ENCODE assay signal across 14 mouse cellular contexts in genomic region chr15:84070116-84070676, GRCm38 (mm10). TPM values are rescaled to one million over a fixed set of nuclear protein-coding genes. Genes with fewer than 3 reads are reported as not detected.
A peak's percentile ranks its signal among the peaks of the same experiment; 100 is the strongest.
DNase-seq lines count a peak whose midpoint lies in the region; ATAC-seq lines count a peak whose summit lies in the region.
"Had no signal": no experiment of that assay in that cellular context is flagged by ENCODE, and none has a peak within 500 bp of the region (broad histone marks: within the 10 kb centered on the region; RNA-seq: fewer than 3 reads in every experiment).

No protein-coding gene starts in this region.

- no peak overlapping the region for H3K9ac ChIP-seq in hindbrain, embryonic 12.5 days
- H3K9ac ChIP-seq in hindbrain, embryonic 16.5 days (ENCODE audit: low read depth, low read length) = no peak overlapping the region; the same call in 1 of the 2 replicates
- no peak overlapping the region for H3K9ac ChIP-seq in midbrain, embryonic 15.5 days

- no peaks in the 10 kb centered on the region; the same call in 1 of the 2 replicates for H3K9me3 ChIP-seq in hindbrain, embryonic 12.5 days (replicated peaks)
- no peaks in the 10 kb centered on the region for H3K9me3 ChIP-seq in hindbrain, embryonic 16.5 days (ENCODE audit: control insufficient read depth, low read length)
- no peaks in the 10 kb centered on the region for H3K9me3 ChIP-seq in midbrain, embryonic 15.5 days

- H3K4me1 ChIP-seq in hindbrain, embryonic 12.5 days = peaks cover 28% of the 10 kb centered on the region
- H3K4me1 ChIP-seq in hindbrain, embryonic 16.5 days (ENCODE audit: control insufficient read depth, insufficient read depth, low read depth, low read length) = peaks cover 22% of the 10 kb centered on the region
- peaks cover 29% of the 10 kb centered on the region for H3K4me1 ChIP-seq in midbrain, embryonic 15.5 days

- no peak overlapping the region for H3K27ac ChIP-seq in hindbrain, embryonic 12.5 days
- H3K27ac ChIP-seq in hindbrain, embryonic 16.5 days (ENCODE audit: low read depth, low read length) = no peak overlapping the region
- peak overlapping the region; percentile 1; the same call in 1 of the 2 replicates for H3K27ac ChIP-seq in midbrain, embryonic 15.5 days

- ATAC-seq in hindbrain, embryonic 12.5 days (ENCODE audit: low FRiP score) = no peak
- ATAC-seq in hindbrain, embryonic 16.5 days = no peak
- ATAC-seq in midbrain, embryonic 15.5 days (replicated peaks) = no peak
- no peak for ATAC-seq in erythroid progenitor cell, adult 5-6 weeks (replicated peaks; ENCODE audit: low FRiP score, poor library complexity, severe bottlenecking)
- no peak for ATAC-seq in megakaryocyte-erythroid progenitor cell, adult 5-6 weeks (replicated peaks; ENCODE audit: low FRiP score, low TSS enrichment, poor library complexity, severe bottlenecking)

- H3K36me3 ChIP-seq in hindbrain, embryonic 12.5 days = no peaks in the 10 kb centered on the region
- no peaks in the 10 kb centered on the region for H3K36me3 ChIP-seq in hindbrain, embryonic 16.5 days (ENCODE audit: control insufficient read depth, insufficient read depth, low read length)
- no peaks in the 10 kb centered on the region for H3K36me3 ChIP-seq in midbrain, embryonic 15.5 days (replicated peaks)

- H3K27me3 ChIP-seq in hindbrain, embryonic 12.5 days = peaks cover 69% of the 10 kb centered on the region
- peaks cover 5% of the 10 kb centered on the region; the same call in 1 of the 2 replicates for H3K27me3 ChIP-seq in hindbrain, embryonic 16.5 days (replicated peaks; ENCODE audit: control insufficient read depth, insufficient read depth, low read length)
- H3K27me3 ChIP-seq in midbrain, embryonic 15.5 days (replicated peaks) = no peaks in the 10 kb centered on the region; the same call in 1 of the 2 replicates

- no peak overlapping the region for H3K4me3 ChIP-seq in hindbrain, embryonic 12.5 days
- H3K4me3 ChIP-seq in hindbrain, embryonic 16.5 days (ENCODE audit: low read length) = no peak overlapping the region
- H3K4me3 ChIP-seq in midbrain, embryonic 15.5 days = no peak overlapping the region

- DNase-seq in embryo, embryonic 10.5 days (ENCODE audit: low spot score) = peak; percentile 48
- peak; percentile 27 for DNase-seq in forelimb bud, embryonic 11.5 days (ENCODE audit: low read depth, low spot score)
- DNase-seq in gastrocnemius, postnatal 10 days = no peak
- DNase-seq: cerebellum, adult 8-10 months; lung, postnatal 4 days; right cerebral cortex, postnatal 4 days; thymus, postnatal 25 days had no signal

- WGBS in hindbrain, embryonic 12.5 days = 6% methylated on average over 13 of the region's 13 CpGs
- 10% methylated on average over 13 of the region's 13 CpGs for WGBS in hindbrain, embryonic 16.5 days
- WGBS in midbrain, embryonic 15.5 days = 7% methylated on average over 13 of the region's 13 CpGs

- peak overlapping the region; percentile 30 for H3K4me2 ChIP-seq in hindbrain, embryonic 12.5 days (replicated peaks)
- no peak overlapping the region for H3K4me2 ChIP-seq in hindbrain, embryonic 16.5 days (ENCODE audit: low read length)
- H3K4me2 ChIP-seq in midbrain, embryonic 15.5 days = peak overlapping the region; percentile 23

RNA-seq across cellular contexts. Expression of gene Efcab6, which starts 5.0 kb away (rescaled TPM):
- polyA plus RNA-seq in hindbrain, embryonic 12.5 days (2016; fragmentation: Nextera tagmentation; extraction: Ambion mirVana) = 0.12 and 0.46 TPM in 2 replicates
- polyA plus RNA-seq in hindbrain, embryonic 16.5 days (2015; fragmentation: Nextera tagmentation; extraction: Ambion mirVana) = 0.65 and 0.72 TPM in 2 replicates
- polyA plus RNA-seq in midbrain, embryonic 15.5 days (2015; fragmentation: Nextera tagmentation; extraction: Ambion mirVana) = 0.56 and 0.78 TPM in 2 replicates
- total RNA-seq in erythroid progenitor cell, adult 5-6 weeks (2015; ENCODE audit: low replicate concordance) = not detected in 2 replicates
- not detected in 2 replicates for total RNA-seq in erythroid progenitor cell, adult 5-6 weeks (2017; ENCODE audit: low replicate concordance)
- total RNA-seq in gastrocnemius, postnatal 10 days (2021) = 1 to 10 TPM; 3.2 to 7.4 TPM
- total RNA-seq in megakaryocyte-erythroid progenitor cell, adult 5-6 weeks (2014; fragmentation: Nextera tagmentation) = not detected in 2 replicates
- total RNA-seq in megakaryocyte-erythroid progenitor cell, adult 5-6 weeks (2017) = not detected in 2 replicates

RNA-seq across cellular contexts. Expression of gene Sult4a1, which starts 35.4 kb away (rescaled TPM):
- polyA plus RNA-seq in hindbrain, embryonic 12.5 days (2016; fragmentation: Nextera tagmentation; extraction: Ambion mirVana) = 29.1 and 29.2 TPM in 2 replicates
- 138 and 143 TPM in 2 replicates for polyA plus RNA-seq in hindbrain, embryonic 16.5 days (2015; fragmentation: Nextera tagmentation; extraction: Ambion mirVana)
- 87.1 and 93.8 TPM in 2 replicates for polyA plus RNA-seq in midbrain, embryonic 15.5 days (2015; fragmentation: Nextera tagmentation; extraction: Ambion mirVana)
- not detected in 2 replicates for total RNA-seq in erythroid progenitor cell, adult 5-6 weeks (2015; ENCODE audit: low replicate concordance)
- not detected in 2 replicates for total RNA-seq in erythroid progenitor cell, adult 5-6 weeks (2017; ENCODE audit: low replicate concordance)
- under 1 TPM; 0.36 to 0.38 TPM for total RNA-seq in gastrocnemius, postnatal 10 days (2021)
- total RNA-seq in megakaryocyte-erythroid progenitor cell, adult 5-6 weeks (2014; fragmentation: Nextera tagmentation) = not detected in 2 replicates
- not detected in 2 replicates for total RNA-seq in megakaryocyte-erythroid progenitor cell, adult 5-6 weeks (2017)
- total RNA-seq: gastrocnemius, adult 18-20 months had no signal

RNA-seq across cellular contexts. Expression of gene Pnpla5, which starts 52.8 kb away (rescaled TPM):
- not detected in 2 replicates for polyA plus RNA-seq in hindbrain, embryonic 12.5 days (2016; fragmentation: Nextera tagmentation; extraction: Ambion mirVana)
- not detected in 2 replicates for polyA plus RNA-seq in hindbrain, embryonic 16.5 days (2015; fragmentation: Nextera tagmentation; extraction: Ambion mirVana)
- polyA plus RNA-seq in midbrain, embryonic 15.5 days (2015; fragmentation: Nextera tagmentation; extraction: Ambion mirVana) = not detected in 2 replicates
- not detected in 2 replicates for total RNA-seq in erythroid progenitor cell, adult 5-6 weeks (2015; ENCODE audit: low replicate concordance)
- total RNA-seq in erythroid progenitor cell, adult 5-6 weeks (2017; ENCODE audit: low replicate concordance) = not detected in 2 replicates
- not detected for total RNA-seq in gastrocnemius, postnatal 10 days (2021)
- not detected in 2 replicates for total RNA-seq in megakaryocyte-erythroid progenitor cell, adult 5-6 weeks (2014; fragmentation: Nextera tagmentation)
- total RNA-seq in megakaryocyte-erythroid progenitor cell, adult 5-6 weeks (2017) = not detected in 2 replicates
- total RNA-seq: left cerebral cortex, postnatal 36 days had no signal

Comparison
In these comparisons a context has a peak if more than half of its experiments do, and no peak if none do; other contexts are left out.
1. RNA of gene Efcab6, which starts 5.0 kb away (total RNA-seq): 3.2 to 7.4 TPM in gastrocnemius, postnatal 10 days; not detected in erythroid progenitor cell, adult 5-6 weeks and not detected in megakaryocyte-erythroid progenitor cell, adult 5-6 weeks; every median in the first group is over 4 times any median in the second.